Mouse (Mus musculus) urinary bladder, postnatal 10 days (tissue): ENCODE measurements at regions not wholly inside any gene's neighbourhood (a gene's known extent, or its start where the extent isn't known, plus 50 kb on each side); places are given as distances from the start of the nearest gene placed in this dataset.

ENCODE experiments used
- DNase-seq: peaks from one replicate; pipeline ENCODE4 v3.0.0; 2022; ENCODE audit warnings: low spot score

- DNase-seq, result no peak
Observed at GRCm38 (mm10) chr5:64499131-64499530, 304.1 kb upstream of the Klf3 start.

GRCm38 (mm10) chr5:64500413-64500812, 302.8 kb upstream of the Klf3 start:
- DNase-seq, result no peak

GRCm38 (mm10) chr5:64500866-64501265, 302.3 kb upstream of the Klf3 start:
- DNase-seq, result no peak

- no peak for DNase-seq
Observed at GRCm38 (mm10) chr5:64501746-64502145, 301.4 kb upstream of the Klf3 start.

GRCm38 (mm10) chr5:64503514-64503913, 299.7 kb upstream of the Klf3 start:
- DNase-seq, result no peak

- DNase-seq, result no peak
Observed at GRCm38 (mm10) chr5:64504507-64504906, 298.7 kb upstream of the Klf3 start.

GRCm38 (mm10) chr5:64505227-64505834, 297.9 kb upstream of the Klf3 start:
- no peak for DNase-seq

- peak; percentile 74 for DNase-seq
Observed at GRCm38 (mm10) chr5:64505835-64506600, 297.2 kb upstream of the Klf3 start.

GRCm38 (mm10) chr5:64508565-64508964, 294.6 kb upstream of the Klf3 start:
- no peak for DNase-seq

GRCm38 (mm10) chr5:64513155-64513945, 289.8 kb upstream of the Klf3 start:
- no peak for DNase-seq

- DNase-seq, result no peak
Observed at GRCm38 (mm10) chr5:64516115-64516665, 287.0 kb upstream of the Klf3 start.

GRCm38 (mm10) chr5:64517241-64517640, 285.9 kb upstream of the Klf3 start:
- DNase-seq, result no peak

GRCm38 (mm10) chr5:64517835-64518234, 285.4 kb upstream of the Klf3 start:
- no peak for DNase-seq

- no peak for DNase-seq
Observed at GRCm38 (mm10) chr5:64519036-64519435, 284.2 kb upstream of the Klf3 start.

- no peak for DNase-seq
Observed at GRCm38 (mm10) chr5:64519731-64520130, 283.5 kb upstream of the Klf3 start.

- DNase-seq, result no peak
Observed at GRCm38 (mm10) chr5:64521401-64521800, 281.8 kb upstream of the Klf3 start.

GRCm38 (mm10) chr5:64521969-64522368, 281.2 kb upstream of the Klf3 start:
- no peak for DNase-seq

- DNase-seq, result no peak
Observed at GRCm38 (mm10) chr5:64526521-64526920, 276.7 kb upstream of the Klf3 start.

- DNase-seq, result no peak
Observed at GRCm38 (mm10) chr5:64527962-64528361, 275.2 kb upstream of the Klf3 start.

- no peak for DNase-seq
Observed at GRCm38 (mm10) chr5:64534371-64534770, 268.8 kb upstream of the Klf3 start.

- DNase-seq, result no peak
Observed at GRCm38 (mm10) chr5:64534947-64535346, 268.2 kb upstream of the Klf3 start.

- no peak for DNase-seq
Observed at GRCm38 (mm10) chr5:64535546-64535945, 267.6 kb upstream of the Klf3 start.
